Mouse (Mus musculus) kidney, embryonic 15.5 days (tissue): ENCODE measurements around the gene Rpl5. TPM values are rescaled to one million over a fixed set of nuclear protein-coding genes. Genes with fewer than 3 reads are reported as not detected.
"Not testable (repeated sequence)": the region's sequence is repeated elsewhere in the genome, so short reads cannot be mapped to it uniquely, and the experiment has no call there.

Experiments
- ATAC-seq: fragments of 200-750 bp; cut with Nextera tagmentation; replicated peaks from 2 replicates; pipeline ENCODE4 v1.8.0; 2017; ENCODE audit warnings: moderate TSS enrichment; ENCODE audit not compliant: low FRiP score
- H3K27ac ChIP-seq: fragments of 300-500 bp; sonication (generic); 2 replicates; pipeline ENCODE4 v1.5.1; 2015; ENCODE audit warnings: mild to moderate bottlenecking, inconsistent platforms
- H3K27me3 ChIP-seq: fragments of 300-500 bp; sonication (generic); 2 replicates; pipeline ENCODE4 v1.6.1; 2015; ENCODE audit warnings: inconsistent platforms
- H3K36me3 ChIP-seq: fragments of 300-500 bp; sonication (generic); 2 replicates; pipeline ENCODE4 v1.6.1; 2015; ENCODE audit warnings: inconsistent platforms
- H3K4me1 ChIP-seq: fragments of 300-500 bp; sonication (generic); 2 replicates; pipeline ENCODE4 v1.6.1; 2015; ENCODE audit warnings: inconsistent platforms
- H3K4me2 ChIP-seq: fragments of 300-500 bp; sonication (generic); 2 replicates; pipeline ENCODE4 v1.6.1; 2015; ENCODE audit warnings: moderate library complexity, mild to moderate bottlenecking, inconsistent platforms
- H3K4me3 ChIP-seq: fragments of 300-500 bp; sonication (generic); replicated peaks from 2 replicates; pipeline ENCODE4 v1.5.1; 2015; ENCODE audit warnings: mild to moderate bottlenecking, inconsistent platforms
- H3K9ac ChIP-seq: fragments of 300-500 bp; sonication (generic); 2 replicates; pipeline ENCODE4 v1.6.1; 2015; ENCODE audit warnings: mild to moderate bottlenecking, inconsistent platforms
- H3K9me3 ChIP-seq: fragments of 300-500 bp; sonication (generic); replicated peaks from 2 replicates; pipeline ENCODE4 v1.6.1; 2016; ENCODE audit warnings: inconsistent platforms
- WGBS: fragments of 180-500 bp; shearing (Covaris S2); methylation state at CpG from one replicate; pipeline ENCODE4 v1.1.7; 2015; ENCODE audit warnings: mixed read lengths; 5-methylcytosine and 5-hydroxymethylcytosine counted together
- polyA plus RNA-seq: library from polyadenylated mRNA; unstranded; fragments of >200 nt; fragmentation: Nextera tagmentation; extraction: Ambion mirVana; gene quantifications from 2 replicates; pipeline ENCODE4 v1.2.1, GENCODE M21; 2015

Gene Rpl5
- polyA plus RNA-seq, 1 experiment from 2014 or later, result 85.4 TPM

GRCm38 (mm10) chr5:107873886-107874302 lies 26.4 kb upstream of the Rpl5 start:
- WGBS, result 77% methylated on average over 7 of the region's 7 CpGs
- no peak overlapping the region for H3K9ac ChIP-seq
- 0 out of 2 replicates have a peak, but pooled peaks cover 3% of the 10 kb centered on the region for H3K27me3 ChIP-seq
- ATAC-seq, result no peak
- H3K27ac ChIP-seq, result no peak overlapping the region
- no peaks in the 10 kb centered on the region for H3K9me3 ChIP-seq
- H3K4me2 ChIP-seq, result no peak overlapping the region
- no peaks in the 10 kb centered on the region for H3K4me1 ChIP-seq
- H3K36me3 ChIP-seq, result no peaks in the 10 kb centered on the region
- no peak overlapping the region for H3K4me3 ChIP-seq

- 42% methylated on average over 4 of the region's 4 CpGs for WGBS
- Histone ChIP-seq H3K4me3 (no peak within 1 kb of the TSS), H3K4me2 (0 out of 2 replicates have a peak within 1 kb of the TSS, but pooled peaks have one; percentile 3), H3K27ac (no peak within 1 kb of the TSS), H3K4me1 (no peaks in the 10 kb centered on the region), H3K9me3 (no peaks in the 10 kb centered on the region), H3K27me3 (0 out of 2 replicates have a peak, but pooled peaks cover 3% of the 10 kb centered on the region), H3K9ac (no peak within 1 kb of the TSS), H3K36me3 (no peaks in the 10 kb centered on the region)
- peak; percentile 74 for ATAC-seq
Measured at GRCm38 (mm10) chr5:107874561-107875260, 25.6 kb upstream of the Rpl5 start, which contains the start of gene Evi5. Gene Evi5 (minus strand): TSS chr5:107875107.

GRCm38 (mm10) chr5:107875261-107875611 lies 25.1 kb upstream of the Rpl5 start:
- ATAC-seq, result peak; percentile 57; the same call in 1 of the 2 replicates

GRCm38 (mm10) chr5:107877053-107877452 lies 23.2 kb upstream of the Rpl5 start:
- Histone ChIP-seq H3K4me1 (no peaks in the 10 kb centered on the region), H3K36me3 (no peaks in the 10 kb centered on the region), H3K27me3 (no peaks in the 10 kb centered on the region), H3K27ac (no peak overlapping the region), H3K4me3 (no peak overlapping the region), H3K9ac (no peak overlapping the region), H3K4me2 (no peak overlapping the region), H3K9me3 (no peaks in the 10 kb centered on the region)
- no peak for ATAC-seq
- WGBS, result 89% methylated on average over 1 of the region's 1 CpGs

More at GRCm38 (mm10) chr5:107875261-107875611, 25.1 kb upstream of the Rpl5 start:
- Histone ChIP-seq H3K9ac (no peak overlapping the region), H3K4me1 (no peaks in the 10 kb centered on the region), H3K36me3 (no peaks in the 10 kb centered on the region), H3K4me3 (no peak overlapping the region), H3K27ac (no peak overlapping the region), H3K4me2 (no peak overlapping the region), H3K27me3 (0 out of 2 replicates have a peak, but pooled peaks cover 3% of the 10 kb centered on the region), H3K9me3 (no peaks in the 10 kb centered on the region)

- Histone ChIP-seq H3K4me3 (no peak overlapping the region), H3K4me1 (no peaks in the 10 kb centered on the region), H3K9ac (no peak overlapping the region), H3K36me3 (no peaks in the 10 kb centered on the region), H3K4me2 (no peak overlapping the region), H3K9me3 (no peaks in the 10 kb centered on the region), H3K27me3 (no peaks in the 10 kb centered on the region), H3K27ac (no peak overlapping the region)
- 0 out of 2 replicates have a peak, but pooled peaks have one; percentile 56 for ATAC-seq
- WGBS, result 78% methylated on average over 5 of the region's 5 CpGs
Measured at GRCm38 (mm10) chr5:107880710-107881109, 19.6 kb upstream of the Rpl5 start.

- ATAC-seq, result 0 out of 2 replicates have a peak, but pooled peaks have one; percentile 56
- H3K4me3 ChIP-seq, result no peak overlapping the region
Measured at GRCm38 (mm10) chr5:107889994-107890888, 10.1 kb upstream of the Rpl5 start.

GRCm38 (mm10) chr5:107891515-107891914 lies 8.8 kb upstream of the Rpl5 start:
- not testable (repeated sequence) for H3K4me1 ChIP-seq, H3K9me3 ChIP-seq, H3K9ac ChIP-seq, H3K4me2 ChIP-seq, H3K36me3 ChIP-seq, H3K4me3 ChIP-seq, H3K27ac ChIP-seq, ATAC-seq, H3K27me3 ChIP-seq
- WGBS, result 100% methylated on average over 1 of the region's 1 CpGs

More at GRCm38 (mm10) chr5:107889994-107890888, 10.1 kb upstream of the Rpl5 start:
- Histone ChIP-seq H3K36me3 (no peaks in the 10 kb centered on the region), H3K27ac (peak overlapping the region; percentile 63; the same call in 1 of the 2 replicates), H3K9ac (no peak overlapping the region), H3K4me2 (no peak overlapping the region), H3K4me1 (0 out of 2 replicates have a peak, but pooled peaks cover 2% of the 10 kb centered on the region), H3K9me3 (no peaks in the 10 kb centered on the region), H3K27me3 (no peaks in the 10 kb centered on the region)
- 53% methylated on average over 9 of the region's 9 CpGs for WGBS

- no peak overlapping the region for H3K27ac ChIP-seq
- H3K9ac ChIP-seq, result no peak overlapping the region
- H3K4me3 ChIP-seq, result no peak overlapping the region
- no peak for ATAC-seq
- H3K4me2 ChIP-seq, result no peak overlapping the region
- no peaks in the 10 kb centered on the region for H3K36me3 ChIP-seq
- 0 out of 2 replicates have a peak, but pooled peaks cover 2% of the 10 kb centered on the region for H3K4me1 ChIP-seq
- WGBS, result 69% methylated on average over 7 of the region's 7 CpGs
- no peaks in the 10 kb centered on the region for H3K9me3 ChIP-seq
- 0 out of 2 replicates have a peak, but pooled peaks cover 5% of the 10 kb centered on the region for H3K27me3 ChIP-seq
Measured at GRCm38 (mm10) chr5:107894676-107895075, 5.6 kb upstream of the Rpl5 start.

- no peak overlapping the region for H3K9ac ChIP-seq
- 69% methylated on average over 1 of the region's 1 CpGs for WGBS
- no peak for ATAC-seq
- no peak overlapping the region for H3K27ac ChIP-seq
- no peak overlapping the region for H3K4me3 ChIP-seq
- no peaks in the 10 kb centered on the region for H3K36me3 ChIP-seq
- no peak overlapping the region for H3K4me2 ChIP-seq
- H3K27me3 ChIP-seq, result 0 out of 2 replicates have a peak, but pooled peaks cover 5% of the 10 kb centered on the region
- H3K4me1 ChIP-seq, result no peaks in the 10 kb centered on the region
- no peaks in the 10 kb centered on the region for H3K9me3 ChIP-seq
Measured at GRCm38 (mm10) chr5:107896265-107896664, 4.0 kb upstream of the Rpl5 start.

- 0% methylated on average over 23 of the region's 23 CpGs for WGBS
- Histone ChIP-seq H3K27me3 (0 out of 2 replicates have a peak, but pooled peaks cover 3% of the 10 kb centered on the region), H3K4me2 (peak overlapping the region; percentile 62), H3K36me3 (peaks cover 40% of the 10 kb centered on the region), H3K4me1 (peaks cover 12% of the 10 kb centered on the region; the same call in 1 of the 2 replicates), H3K9ac (peak overlapping the region; percentile 98), H3K4me3 (peak overlapping the region; percentile 97), H3K9me3 (no peaks in the 10 kb centered on the region), H3K27ac (peak overlapping the region; percentile 89)
- ATAC-seq, result peak; percentile 27; the same call in 1 of the 2 replicates
Measured at GRCm38 (mm10) chr5:107901014-107901615, 813 bp downstream of the Rpl5 start.

- no peak overlapping the region for H3K4me3 ChIP-seq
- 70% methylated on average over 3 of the region's 3 CpGs for WGBS
- peaks cover 12% of the 10 kb centered on the region; the same call in 1 of the 2 replicates for H3K4me1 ChIP-seq
- H3K27me3 ChIP-seq, result no peaks in the 10 kb centered on the region
- no peak for ATAC-seq
- peaks cover 72% of the 10 kb centered on the region for H3K36me3 ChIP-seq
- no peaks in the 10 kb centered on the region for H3K9me3 ChIP-seq
- no peak overlapping the region for H3K9ac ChIP-seq
- no peak overlapping the region for H3K4me2 ChIP-seq
- H3K27ac ChIP-seq, result no peak overlapping the region
Measured at GRCm38 (mm10) chr5:107904325-107904724, 4.0 kb downstream of the Rpl5 start.
